In genomic region chr11:88015161-88015560, GRCm38 (mm10) we compare ENCODE assay signal across 17 mouse cellular contexts. TPM values are rescaled to one million over a fixed set of nuclear protein-coding genes. Genes with fewer than 3 reads are reported as not detected.
DNase-seq lines count a peak whose midpoint lies in the region; ATAC-seq and TF ChIP-seq lines count a peak whose summit lies in the region.
"Had no signal": no experiment of that assay in that cellular context is flagged by ENCODE, and none has a peak within 500 bp of the region (broad histone marks: within the 10 kb centered on the region; RNA-seq: fewer than 3 reads in every experiment).

No protein-coding gene starts in this region.

- no peaks in the 10 kb centered on the region for H3K9me3 ChIP-seq in forebrain, postnatal 0 days (ENCODE audit: low read length)
- no peaks in the 10 kb centered on the region for H3K9me3 ChIP-seq in forebrain, embryonic 11.5 days (ENCODE audit: control insufficient read depth, low read length)
- no peaks in the 10 kb centered on the region for H3K9me3 ChIP-seq in midbrain, embryonic 14.5 days (ENCODE audit: control insufficient read depth, low read length)
- no peaks in the 10 kb centered on the region for H3K9me3 ChIP-seq in midbrain, embryonic 11.5 days (ENCODE audit: control insufficient read depth, low read length)
- no peaks in the 10 kb centered on the region for H3K9me3 ChIP-seq in hindbrain, embryonic 14.5 days (ENCODE audit: control insufficient read depth, low read length)
- H3K9me3 ChIP-seq: forebrain, embryonic 10.5 days; heart, embryonic 12.5 days; midbrain, embryonic 12.5 days had no signal

- H3K4me1 ChIP-seq in forebrain, postnatal 0 days (ENCODE audit: insufficient read depth), result peaks cover 1% of the 10 kb centered on the region; the same call in 1 of the 2 replicates
- no peaks in the 10 kb centered on the region for H3K4me1 ChIP-seq in forebrain, embryonic 11.5 days (replicated peaks; ENCODE audit: control insufficient read depth, insufficient read depth, low read length)
- peaks cover under 1% of the 10 kb centered on the region; the same call in 1 of the 2 replicates for H3K4me1 ChIP-seq in midbrain, embryonic 14.5 days (ENCODE audit: control insufficient read depth, insufficient read depth, low read length)
- H3K4me1 ChIP-seq in midbrain, embryonic 11.5 days (ENCODE audit: control insufficient read depth, insufficient read depth, low read length), result no peaks in the 10 kb centered on the region
- 0 out of 2 replicates have a peak, but pooled peaks cover under 1% of the 10 kb centered on the region for H3K4me1 ChIP-seq in hindbrain, embryonic 14.5 days (replicated peaks; ENCODE audit: control insufficient read depth, insufficient read depth, low read length)

- no peak overlapping the region for H3K27ac ChIP-seq in forebrain, postnatal 0 days (ENCODE audit: low read depth, low read length)
- H3K27ac ChIP-seq in forebrain, embryonic 11.5 days (ENCODE audit: low read depth, low read length), result no peak overlapping the region
- H3K27ac ChIP-seq in midbrain, embryonic 14.5 days (replicated peaks; ENCODE audit: low read depth, low read length), result no peak overlapping the region
- H3K27ac ChIP-seq in midbrain, embryonic 11.5 days (ENCODE audit: low read depth, low read length), result no peak overlapping the region
- H3K27ac ChIP-seq in hindbrain, embryonic 14.5 days, result no peak overlapping the region
- H3K27ac ChIP-seq: forebrain, embryonic 10.5 days; midbrain, embryonic 12.5 days had no signal

- ATAC-seq in forebrain, postnatal 0 days, result peak; percentile 67
- no peak for ATAC-seq in forebrain, embryonic 11.5 days (replicated peaks; ENCODE audit: low FRiP score)
- ATAC-seq in midbrain, embryonic 14.5 days (ENCODE audit: low FRiP score, low TSS enrichment), result no peak
- no peak for ATAC-seq in midbrain, embryonic 11.5 days (ENCODE audit: low FRiP score)
- ATAC-seq in hindbrain, embryonic 14.5 days (ENCODE audit: low FRiP score), result no peak
- ATAC-seq: intestine, postnatal 0 days had no signal

- 79% methylated on average over 11 of the region's 11 CpGs for WGBS in forebrain, postnatal 0 days
- WGBS in forebrain, embryonic 11.5 days, result 91% methylated on average over 11 of the region's 11 CpGs
- WGBS in midbrain, embryonic 14.5 days, result 83% methylated on average over 11 of the region's 11 CpGs
- WGBS in midbrain, embryonic 11.5 days, result 94% methylated on average over 11 of the region's 11 CpGs
- WGBS in hindbrain, embryonic 14.5 days, result 74% methylated on average over 11 of the region's 11 CpGs

- H3K4me3 ChIP-seq in forebrain, postnatal 0 days (ENCODE audit: low read depth, low read length), result no peak overlapping the region
- no peak overlapping the region for H3K4me3 ChIP-seq in forebrain, embryonic 11.5 days (ENCODE audit: low read depth, low read length)
- H3K4me3 ChIP-seq in midbrain, embryonic 14.5 days (replicated peaks; ENCODE audit: low read depth, low read length), result no peak overlapping the region
- H3K4me3 ChIP-seq in midbrain, embryonic 11.5 days (ENCODE audit: low read depth, low read length), result no peak overlapping the region
- H3K4me3 ChIP-seq in hindbrain, embryonic 14.5 days (replicated peaks; ENCODE audit: low read length), result no peak overlapping the region
- H3K4me3 ChIP-seq: forebrain, embryonic 10.5 days; heart, embryonic 12.5 days; midbrain, embryonic 12.5 days had no signal

- H3K27me3 ChIP-seq in forebrain, postnatal 0 days (ENCODE audit: insufficient read depth, low read length), result no peaks in the 10 kb centered on the region
- H3K27me3 ChIP-seq in forebrain, embryonic 11.5 days (ENCODE audit: control insufficient read depth, insufficient read depth, low read length), result no peaks in the 10 kb centered on the region
- H3K27me3 ChIP-seq in midbrain, embryonic 14.5 days (ENCODE audit: control insufficient read depth, insufficient read depth, low read length), result no peaks in the 10 kb centered on the region
- H3K27me3 ChIP-seq in midbrain, embryonic 11.5 days (ENCODE audit: control insufficient read depth, insufficient read depth, low read length), result no peaks in the 10 kb centered on the region
- H3K27me3 ChIP-seq in hindbrain, embryonic 14.5 days (ENCODE audit: control insufficient read depth, insufficient read depth, low read length), result no peaks in the 10 kb centered on the region
- H3K27me3 ChIP-seq: heart, embryonic 12.5 days; midbrain, embryonic 12.5 days had no signal

- H3K9ac ChIP-seq in forebrain, postnatal 0 days, result no peak overlapping the region
- no peak overlapping the region for H3K9ac ChIP-seq in forebrain, embryonic 11.5 days (ENCODE audit: low read length)
- H3K9ac ChIP-seq in midbrain, embryonic 14.5 days (replicated peaks; ENCODE audit: low read length), result no peak overlapping the region
- H3K9ac ChIP-seq in midbrain, embryonic 11.5 days (ENCODE audit: low read length), result no peak overlapping the region
- H3K9ac ChIP-seq in hindbrain, embryonic 14.5 days, result no peak overlapping the region
- H3K9ac ChIP-seq: heart, embryonic 12.5 days; midbrain, embryonic 12.5 days had no signal

- no peak for DNase-seq in forebrain, postnatal 0 days
- DNase-seq in forebrain, embryonic 11.5 days (ENCODE audit: low spot score), result no peak
- DNase-seq in midbrain, embryonic 14.5 days, result peak; percentile 25
- no peak for DNase-seq in midbrain, embryonic 11.5 days (ENCODE audit: low spot score, missing footprints)
- peak; percentile 27 for DNase-seq in hindbrain, embryonic 14.5 days (ENCODE audit: low spot score)
- peak; percentile 13 to 23 for DNase-seq in right cerebral cortex, postnatal 36 days (ENCODE audit: low spot score in 2 of 2)
- no peak for DNase-seq in gastrocnemius, adult 8-10 months (ENCODE audit: low spot score in 2 of 2)
- DNase-seq in adrenal gland, adult 2 months, result no peak
- DNase-seq: cerebellum, adult 2 months; heart, postnatal 4 days; kidney, postnatal 14 days; lung, adult 2 months; lung, postnatal 4 days had no signal

- H3K4me2 ChIP-seq in forebrain, postnatal 0 days (ENCODE audit: low read depth), result no peak overlapping the region
- H3K4me2 ChIP-seq in forebrain, embryonic 11.5 days (ENCODE audit: low read depth, low read length, severe bottlenecking), result no peak overlapping the region
- H3K4me2 ChIP-seq in midbrain, embryonic 14.5 days (ENCODE audit: low read length), result no peak overlapping the region
- H3K4me2 ChIP-seq in midbrain, embryonic 11.5 days, result no peak overlapping the region
- no peak overlapping the region for H3K4me2 ChIP-seq in hindbrain, embryonic 14.5 days (replicated peaks)
- H3K4me2 ChIP-seq: heart, embryonic 12.5 days; midbrain, embryonic 12.5 days had no signal

- H3K36me3 ChIP-seq in forebrain, postnatal 0 days (ENCODE audit: insufficient read depth), result no peaks in the 10 kb centered on the region
- H3K36me3 ChIP-seq in forebrain, embryonic 11.5 days (ENCODE audit: control insufficient read depth, insufficient read depth, low read length), result no peaks in the 10 kb centered on the region
- no peaks in the 10 kb centered on the region for H3K36me3 ChIP-seq in midbrain, embryonic 14.5 days (ENCODE audit: control insufficient read depth, insufficient read depth, low read length)
- H3K36me3 ChIP-seq in midbrain, embryonic 11.5 days (ENCODE audit: control insufficient read depth, insufficient read depth, low read length), result no peaks in the 10 kb centered on the region
- no peaks in the 10 kb centered on the region for H3K36me3 ChIP-seq in hindbrain, embryonic 14.5 days (replicated peaks; ENCODE audit: control insufficient read depth, insufficient read depth)
- H3K36me3 ChIP-seq: forebrain, embryonic 10.5 days; heart, embryonic 12.5 days; midbrain, embryonic 12.5 days had no signal

- TF ChIP-seq CTCF in forebrain, postnatal 0 days (IDR thresholded peaks at IDR 0.05; ENCODE audit: low read depth), result no peak

RNA-seq across cellular contexts. Expression of gene Dynll2, which starts 27.8 kb away (rescaled TPM):
- total RNA-seq in forebrain, postnatal 0 days (2014; rRNA removed), result 36.5 and 54.9 TPM in 2 replicates
- polyA plus RNA-seq in forebrain, postnatal 0 days (2015; fragmentation: Nextera tagmentation; extraction: Ambion mirVana), result 41.7 and 49.8 TPM in 2 replicates
- polyA plus RNA-seq in forebrain, embryonic 11.5 days (2014; fragmentation: Nextera tagmentation; extraction: Ambion mirVana), result 19.1 and 21.3 TPM in 2 replicates
- polyA plus RNA-seq in midbrain, embryonic 14.5 days (2014; fragmentation: Nextera tagmentation; extraction: Ambion mirVana), result 28.3 and 46.5 TPM in 2 replicates
- polyA plus RNA-seq in midbrain, embryonic 11.5 days (2014; fragmentation: Nextera tagmentation; extraction: Ambion mirVana), result 20.5 and 22.6 TPM in 2 replicates
- polyA plus RNA-seq in hindbrain, embryonic 14.5 days (2014; fragmentation: Nextera tagmentation; extraction: Ambion mirVana), result 30.1 and 32.8 TPM in 2 replicates
- total RNA-seq in gastrocnemius, adult 8-10 months (2022), result 100 to 1,000 TPM; 201 to 320 (median 253) TPM
- 100 to 1,000 TPM; 158 to 251 TPM for total RNA-seq in adrenal gland, adult 2 months (2021)
- 168 and 197 TPM in 2 replicates for polyA plus RNA-seq in adrenal gland, adult 2 months (2012; rRNA removed)

RNA-seq across cellular contexts. Expression of gene Srsf1, which starts 32.0 kb away (rescaled TPM):
- 282 and 390 TPM in 2 replicates for total RNA-seq in forebrain, postnatal 0 days (2014; rRNA removed)
- 103 and 121 TPM in 2 replicates for polyA plus RNA-seq in forebrain, postnatal 0 days (2015; fragmentation: Nextera tagmentation; extraction: Ambion mirVana)
- polyA plus RNA-seq in forebrain, embryonic 11.5 days (2014; fragmentation: Nextera tagmentation; extraction: Ambion mirVana), result 559 and 563 TPM in 2 replicates
- polyA plus RNA-seq in midbrain, embryonic 14.5 days (2014; fragmentation: Nextera tagmentation; extraction: Ambion mirVana), result 225 and 342 TPM in 2 replicates
- 533 and 541 TPM in 2 replicates for polyA plus RNA-seq in midbrain, embryonic 11.5 days (2014; fragmentation: Nextera tagmentation; extraction: Ambion mirVana)
- polyA plus RNA-seq in hindbrain, embryonic 14.5 days (2014; fragmentation: Nextera tagmentation; extraction: Ambion mirVana), result 252 and 290 TPM in 2 replicates
- total RNA-seq in gastrocnemius, adult 8-10 months (2022), result 10 to 100 TPM; 52.7 to 62.4 (median 59.0) TPM
- 100 to 1,000 TPM; 179 to 252 TPM for total RNA-seq in adrenal gland, adult 2 months (2021)
- polyA plus RNA-seq in adrenal gland, adult 2 months (2012; rRNA removed), result 210 and 224 TPM in 2 replicates

RNA-seq across cellular contexts. Expression of gene Vezf1, which starts 52.9 kb away (rescaled TPM):
- total RNA-seq in forebrain, postnatal 0 days (2014; rRNA removed), result 33.0 and 43.7 TPM in 2 replicates
- polyA plus RNA-seq in forebrain, postnatal 0 days (2015; fragmentation: Nextera tagmentation; extraction: Ambion mirVana), result 28.0 and 34.6 TPM in 2 replicates
- polyA plus RNA-seq in forebrain, embryonic 11.5 days (2014; fragmentation: Nextera tagmentation; extraction: Ambion mirVana), result 84.8 and 87.7 TPM in 2 replicates
- polyA plus RNA-seq in midbrain, embryonic 14.5 days (2014; fragmentation: Nextera tagmentation; extraction: Ambion mirVana), result 58.9 and 69.9 TPM in 2 replicates
- 82.5 and 83.6 TPM in 2 replicates for polyA plus RNA-seq in midbrain, embryonic 11.5 days (2014; fragmentation: Nextera tagmentation; extraction: Ambion mirVana)
- 48.3 and 50.2 TPM in 2 replicates for polyA plus RNA-seq in hindbrain, embryonic 14.5 days (2014; fragmentation: Nextera tagmentation; extraction: Ambion mirVana)
- 100 to 1,000 TPM in 1 of 4 experiments, 10 to 100 TPM in 3; 98.6 to 102 (median 98.9) TPM for total RNA-seq in gastrocnemius, adult 8-10 months (2022)
- 10 to 100 TPM; 48.3 to 52.4 TPM for total RNA-seq in adrenal gland, adult 2 months (2021)
- polyA plus RNA-seq in adrenal gland, adult 2 months (2012; rRNA removed), result 13.5 and 14.6 TPM in 2 replicates

Comparison
In these comparisons a context has a peak if more than half of its experiments do, and no peak if none do; other contexts are left out.
1. DNase-seq: peak in midbrain, embryonic 14.5 days (single experiment), hindbrain, embryonic 14.5 days (single experiment) and right cerebral cortex, postnatal 36 days (2 of 2); none in forebrain, postnatal 0 days (single experiment), forebrain, embryonic 11.5 days (single experiment), midbrain, embryonic 11.5 days (single experiment), gastrocnemius, adult 8-10 months (0 of 2) and adrenal gland, adult 2 months (single experiment).